ENCODE assay signal across 14 mouse cellular contexts in the genomic region with DNA sequence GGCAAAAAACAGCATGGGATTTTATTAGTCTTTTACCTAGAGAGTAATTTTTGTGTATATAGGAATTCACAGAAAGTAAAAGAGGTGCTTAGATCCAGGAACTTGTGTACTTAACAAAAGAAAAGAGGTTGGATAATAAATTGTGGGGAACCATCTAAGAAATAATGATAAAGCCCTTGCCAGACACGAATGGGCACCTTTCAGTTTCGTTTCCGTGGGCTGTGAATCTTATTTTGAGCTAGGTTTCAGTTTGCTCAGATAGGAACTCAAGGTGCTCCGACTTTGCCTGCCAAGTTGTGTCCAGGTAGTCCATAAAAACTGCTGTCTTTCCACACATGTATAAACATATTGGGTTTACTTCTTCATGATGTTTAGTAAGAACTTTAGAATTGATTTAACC. TPM values are rescaled to one million over a fixed set of nuclear protein-coding genes. Genes with fewer than 3 reads are reported as not detected.
DNase-seq lines count a peak whose midpoint lies in the region; ATAC-seq and TF ChIP-seq lines count a peak whose summit lies in the region.
"Had no signal": no experiment of that assay in that cellular context is flagged by ENCODE, and none has a peak within 500 bp of the region (broad histone marks: within the 10 kb centered on the region; RNA-seq: fewer than 3 reads in every experiment).

No protein-coding gene starts in this region.

- no peaks in the 10 kb centered on the region for H3K4me1 ChIP-seq in intestine, postnatal 0 days (replicated peaks; ENCODE audit: control insufficient read depth, insufficient read depth, low read length)
- H3K4me1 ChIP-seq in intestine, embryonic 15.5 days (replicated peaks), result no peaks in the 10 kb centered on the region
- peaks cover 9% of the 10 kb centered on the region for H3K4me1 ChIP-seq in hindbrain, embryonic 10.5 days (replicated peaks)
- H3K4me1 ChIP-seq: limb, embryonic 15.5 days had no signal

- ATAC-seq in intestine, postnatal 0 days, result no peak
- no peak for ATAC-seq in intestine, embryonic 15.5 days
- ATAC-seq in erythroid progenitor cell, adult 5-6 weeks (replicated peaks; ENCODE audit: low FRiP score, poor library complexity, severe bottlenecking), result peak; percentile 53
- ATAC-seq in megakaryocyte-erythroid progenitor cell, adult 5-6 weeks (replicated peaks; ENCODE audit: low FRiP score, low TSS enrichment, poor library complexity, severe bottlenecking), result peak; percentile 30; the same call in 1 of the 2 replicates

- 61% methylated on average over 4 of the region's 4 CpGs for WGBS in intestine, postnatal 0 days
- 76% methylated on average over 4 of the region's 4 CpGs for WGBS in intestine, embryonic 15.5 days
- 88% methylated on average over 4 of the region's 4 CpGs for WGBS in hindbrain, embryonic 10.5 days

- TF ChIP-seq CTCF in intestine, postnatal 0 days (IDR thresholded peaks at IDR 0.05; ENCODE audit: low read depth), result no peak

- no peak overlapping the region for H3K27ac ChIP-seq in intestine, postnatal 0 days (ENCODE audit: low read depth, low read length)
- no peak overlapping the region for H3K27ac ChIP-seq in intestine, embryonic 15.5 days
- H3K27ac ChIP-seq in hindbrain, embryonic 10.5 days, result no peak overlapping the region
- H3K27ac ChIP-seq: kidney, embryonic 15.5 days; limb, embryonic 15.5 days; neural tube, embryonic 12.5 days had no signal

- H3K36me3 ChIP-seq in intestine, postnatal 0 days (ENCODE audit: control insufficient read depth, insufficient read depth), result no peaks in the 10 kb centered on the region
- H3K36me3 ChIP-seq in intestine, embryonic 15.5 days, result no peaks in the 10 kb centered on the region
- H3K36me3 ChIP-seq in hindbrain, embryonic 10.5 days, result no peaks in the 10 kb centered on the region
- H3K36me3 ChIP-seq: heart, embryonic 12.5 days; kidney, embryonic 15.5 days; limb, embryonic 15.5 days; neural tube, embryonic 12.5 days had no signal

- no peak overlapping the region; the same call in 1 of the 2 replicates for H3K4me2 ChIP-seq in intestine, postnatal 0 days (replicated peaks; ENCODE audit: low read depth)
- no peak overlapping the region for H3K4me2 ChIP-seq in intestine, embryonic 15.5 days (replicated peaks)
- H3K4me2 ChIP-seq: neural tube, embryonic 12.5 days had no signal

- no peak overlapping the region for H3K9ac ChIP-seq in intestine, postnatal 0 days (ENCODE audit: low read depth, low read length)
- H3K9ac ChIP-seq in intestine, embryonic 15.5 days, result no peak overlapping the region
- H3K9ac ChIP-seq: heart, embryonic 12.5 days; kidney, embryonic 15.5 days; limb, embryonic 15.5 days; neural tube, embryonic 12.5 days had no signal

- H3K4me3 ChIP-seq in intestine, postnatal 0 days (ENCODE audit: low read depth, low read length), result peak overlapping the region; percentile 11; the same call in 1 of the 2 replicates
- H3K4me3 ChIP-seq in intestine, embryonic 15.5 days (replicated peaks), result no peak overlapping the region
- H3K4me3 ChIP-seq in hindbrain, embryonic 10.5 days, result no peak overlapping the region
- H3K4me3 ChIP-seq: limb, embryonic 15.5 days; neural tube, embryonic 12.5 days had no signal

- peak; percentile 77 for DNase-seq in CD4-positive helper T cell, adult 2 months (ENCODE audit: low read depth, low spot score)
- no peak for DNase-seq in hindbrain, embryonic 10.5 days (ENCODE audit: low spot score)
- DNase-seq in kidney, postnatal 10 days, result no peak
- no peak for DNase-seq in cerebellum, postnatal 4 days (ENCODE audit: low spot score in 2 of 2)
- DNase-seq: adrenal gland, adult 8-10 months; cerebellum, postnatal 25 days had no signal

- H3K27me3 ChIP-seq in intestine, postnatal 0 days (replicated peaks; ENCODE audit: control insufficient read depth, insufficient read depth, low read length), result no peaks in the 10 kb centered on the region
- no peaks in the 10 kb centered on the region for H3K27me3 ChIP-seq in intestine, embryonic 15.5 days (replicated peaks)
- H3K27me3 ChIP-seq in hindbrain, embryonic 10.5 days (ENCODE audit: insufficient read depth, poor library complexity, severe bottlenecking), result no peaks in the 10 kb centered on the region
- H3K27me3 ChIP-seq: heart, embryonic 12.5 days; kidney, embryonic 15.5 days; limb, embryonic 15.5 days; neural tube, embryonic 12.5 days had no signal

- H3K9me3 ChIP-seq in intestine, postnatal 0 days (ENCODE audit: control insufficient read depth), result no peaks in the 10 kb centered on the region
- no peaks in the 10 kb centered on the region for H3K9me3 ChIP-seq in intestine, embryonic 15.5 days
- H3K9me3 ChIP-seq in hindbrain, embryonic 10.5 days, result no peaks in the 10 kb centered on the region
- H3K9me3 ChIP-seq: heart, embryonic 12.5 days; kidney, embryonic 15.5 days; limb, embryonic 15.5 days; neural tube, embryonic 12.5 days had no signal

RNA-seq across cellular contexts. Expression of gene Herc6, which starts 1.6 kb away (rescaled TPM):
- 3.9 and 4.4 TPM in 2 replicates for polyA plus RNA-seq in intestine, postnatal 0 days (2015; fragmentation: Nextera tagmentation; extraction: Ambion mirVana)
- 1.8 and 2.6 TPM in 2 replicates for polyA plus RNA-seq in intestine, embryonic 15.5 days (2015; fragmentation: Nextera tagmentation; extraction: Ambion mirVana)
- 31.4 and 47.8 TPM in 2 replicates for total RNA-seq in erythroid progenitor cell, adult 5-6 weeks (2015; ENCODE audit: low replicate concordance)
- 64.6 and 111 TPM in 2 replicates for total RNA-seq in erythroid progenitor cell, adult 5-6 weeks (2017; ENCODE audit: low replicate concordance)
- 13.8 and 35.6 TPM in 2 replicates for total RNA-seq in megakaryocyte-erythroid progenitor cell, adult 5-6 weeks (2014; fragmentation: Nextera tagmentation)
- 11.6 and 18.1 TPM in 2 replicates for total RNA-seq in megakaryocyte-erythroid progenitor cell, adult 5-6 weeks (2017)
- polyA plus RNA-seq in hindbrain, embryonic 10.5 days (2016; fragmentation: Nextera tagmentation; extraction: Ambion mirVana), result 2.0 and 2.4 TPM in 2 replicates

RNA-seq across cellular contexts. Expression of gene Ppm1k, which starts 47.1 kb away (rescaled TPM):
- 0.81 and 2.1 TPM in 2 replicates for polyA plus RNA-seq in intestine, postnatal 0 days (2015; fragmentation: Nextera tagmentation; extraction: Ambion mirVana)
- 4.1 and 4.4 TPM in 2 replicates for polyA plus RNA-seq in intestine, embryonic 15.5 days (2015; fragmentation: Nextera tagmentation; extraction: Ambion mirVana)
- total RNA-seq in erythroid progenitor cell, adult 5-6 weeks (2015; ENCODE audit: low replicate concordance), result 0.42 and 1.4 TPM in 2 replicates
- total RNA-seq in erythroid progenitor cell, adult 5-6 weeks (2017; ENCODE audit: low replicate concordance), result 0.91 and 21.4 TPM in 2 replicates
- 0.79 and 2.2 TPM in 2 replicates for total RNA-seq in megakaryocyte-erythroid progenitor cell, adult 5-6 weeks (2014; fragmentation: Nextera tagmentation)
- 6.1 and 15.3 TPM in 2 replicates for total RNA-seq in megakaryocyte-erythroid progenitor cell, adult 5-6 weeks (2017)
- 3.2 and 4.3 TPM in 2 replicates for polyA plus RNA-seq in hindbrain, embryonic 10.5 days (2016; fragmentation: Nextera tagmentation; extraction: Ambion mirVana)

Comparison
In these comparisons a context has a peak if more than half of its experiments do, and no peak if none do; other contexts are left out.
1. ATAC-seq: peak in erythroid progenitor cell, adult 5-6 weeks (single experiment) and megakaryocyte-erythroid progenitor cell, adult 5-6 weeks (single experiment); none in intestine, postnatal 0 days (single experiment) and intestine, embryonic 15.5 days (single experiment).